Mouse (Mus musculus): ENCODE results near the gene Gm2a.

The Gm2a gene

GRCm38 (mm10) chr11:55133204-55133603, 35.3 kb downstream of the Gm2a start:
- DNase-seq = no peak

- no peak for DNase-seq
These were observed 36.5 kb downstream of the Gm2a start for GRCm38 (mm10) chr11:55134407-55134806.

GRCm38 (mm10) chr11:55134871-55135270, 37.0 kb downstream of the Gm2a start:
- no peak for DNase-seq

- no peak for DNase-seq
These were observed 39.0 kb downstream of the Gm2a start for GRCm38 (mm10) chr11:55136770-55137547.

GRCm38 (mm10) chr11:55137646-55138045, 39.7 kb downstream of the Gm2a start:
- no peak for DNase-seq

GRCm38 (mm10) chr11:55141502-55141901, 43.6 kb downstream of the Gm2a start:
- no peak for DNase-seq

- DNase-seq = no peak
These were observed 46.1 kb downstream of the Gm2a start for GRCm38 (mm10) chr11:55144011-55144410.

GRCm38 (mm10) chr11:55146855-55147254, 48.9 kb downstream of the Gm2a start:
- DNase-seq = no peak

- no peak for DNase-seq
These were observed 49.5 kb downstream of the Gm2a start for GRCm38 (mm10) chr11:55147423-55147822.

- no peak for DNase-seq
These were observed 50.5 kb downstream of the Gm2a start for GRCm38 (mm10) chr11:55148461-55148860.

GRCm38 (mm10) chr11:55151608-55152007, 53.7 kb downstream of the Gm2a start, which contains the start of gene Slc36a3:
Gene Slc36a3 (minus strand): TSS chr11:55151708.
- no peak for DNase-seq

- DNase-seq = no peak
These were observed 56.6 kb downstream of the Gm2a start for GRCm38 (mm10) chr11:55154398-55155069.

GRCm38 (mm10) chr11:55155070-55155421, 57.1 kb downstream of the Gm2a start:
- no peak for DNase-seq

GRCm38 (mm10) chr11:55158785-55159359, 61.0 kb downstream of the Gm2a start:
- peak; percentile 88 for DNase-seq
